Mouse (Mus musculus) heart, adult 2 months (tissue): ENCODE results near the gene Ctxn1.

ENCODE experiments used
- CTCF ChIP-seq: fragments of 200-600 bp; IDR thresholded peaks from 2 replicates; pipeline ENCODE4 v1.8.1; 2022; ENCODE audit warnings: antibody characterized with exemption, mild to moderate bottlenecking, moderate library complexity
- EP300 ChIP-seq: fragments of 200-500 bp; IDR thresholded peaks from 2 replicates; pipeline ENCODE4 v1.6.1; 2011; ENCODE audit warnings: low read depth, low read length, control low read depth; ENCODE audit not compliant: insufficient read depth
- POLR2A ChIP-seq: fragments of 200-500 bp; IDR thresholded peaks from 2 replicates; pipeline ENCODE4 v1.6.1; 2011; ENCODE audit warnings: mild to moderate bottlenecking, low read depth, low read length, control low read depth; ENCODE audit not compliant: insufficient read depth

DNA sequence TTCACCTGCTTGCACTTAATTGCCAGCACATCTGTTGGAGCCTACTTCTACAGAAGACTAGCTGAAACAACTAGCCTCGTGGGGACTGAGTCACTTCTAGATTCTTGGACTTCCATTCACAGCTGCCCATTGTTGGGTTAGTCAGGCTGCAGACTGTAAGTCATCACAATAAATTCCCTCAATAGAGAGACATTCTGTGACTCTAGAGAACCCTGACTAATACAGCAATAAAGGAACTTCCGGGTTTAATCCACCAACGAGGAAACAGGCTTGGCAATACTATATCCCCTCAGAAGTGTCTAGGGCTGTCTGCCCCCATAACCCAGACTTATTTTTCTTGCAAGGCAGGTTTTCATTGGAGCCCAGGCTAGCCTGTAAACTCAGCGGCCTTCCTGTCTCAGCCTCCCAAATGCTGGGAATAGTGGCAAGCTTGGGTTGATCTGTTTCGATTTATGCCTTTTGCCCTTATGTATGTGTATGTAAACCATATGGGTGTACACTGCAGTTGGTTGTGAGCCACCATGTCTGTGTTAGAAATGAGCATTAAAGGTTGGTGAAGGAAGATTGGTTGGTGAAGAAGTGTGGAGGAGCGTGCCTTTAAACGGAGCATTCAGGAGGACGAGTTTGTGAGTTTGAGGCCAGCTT lies 6.8 kb downstream of the Ctxn1 start:
- TF ChIP-seq POLR2A: no peak
- no peak for TF ChIP-seq EP300
- no peak for TF ChIP-seq CTCF
